Comparison of ENCODE assay signal across 14 mouse cellular contexts in genomic region chr2:43727693-43728092, GRCm38 (mm10). TPM values are rescaled to one million over a fixed set of nuclear protein-coding genes. Genes with fewer than 3 reads are reported as not detected.
DNase-seq lines count a peak whose midpoint lies in the region; ATAC-seq and TF ChIP-seq lines count a peak whose summit lies in the region.
"Had no signal": no experiment of that assay in that cellular context is flagged by ENCODE, and none has a peak within 500 bp of the region (broad histone marks: within the 10 kb centered on the region; RNA-seq: fewer than 3 reads in every experiment).

No protein-coding gene starts in this region.

- H3K27ac ChIP-seq in liver, adult 2 months (replicated peaks; ENCODE audit: insufficient read depth, low read depth, low read length), result no peak overlapping the region
- no peak overlapping the region for H3K27ac ChIP-seq in liver, embryonic 13.5 days
- H3K27ac ChIP-seq in small intestine, adult 2 months (ENCODE audit: insufficient read depth, low read depth, low read length), result peak overlapping the region; percentile 59; the same call in 1 of the 2 replicates
- H3K27ac ChIP-seq: stomach, embryonic 15.5 days had no signal

- TF ChIP-seq POLR2A in liver, adult 2 months (IDR thresholded peaks at IDR 0.05; ENCODE audit: extremely low read depth, insufficient read depth, low read length), result no peak
- no peak for TF ChIP-seq POLR2A in small intestine, adult 2 months (IDR thresholded peaks at IDR 0.05; ENCODE audit: low read depth, low read length)

- intact Hi-C loops in left cerebral cortex, postnatal 4 days (cut with DNase I), result loop anchor here (10.0 kb wide), 1 partner anchor 1257 kb away; no protein-coding TSS in a partner anchor

- no peaks in the 10 kb centered on the region for H3K27me3 ChIP-seq in liver, adult 2 months (ENCODE audit: control insufficient read depth, insufficient read depth, low read length)
- peaks cover 4% of the 10 kb centered on the region; the same call in 1 of the 2 replicates for H3K27me3 ChIP-seq in G1E (ENCODE audit: insufficient read depth, low read length)
- no peaks in the 10 kb centered on the region for H3K27me3 ChIP-seq in liver, embryonic 13.5 days
- H3K27me3 ChIP-seq in small intestine, adult 2 months (ENCODE audit: control insufficient read depth, insufficient read depth, low read length), result no peaks in the 10 kb centered on the region; the same call in 1 of the 2 replicates
- H3K27me3 ChIP-seq: CH12.LX; stomach, embryonic 15.5 days had no signal

- H3K4me3 ChIP-seq in liver, adult 2 months (ENCODE audit: insufficient read depth, low read depth, low read length), result no peak overlapping the region
- H3K4me3 ChIP-seq in G1E (ENCODE audit: low read depth, low read length), result peak overlapping the region; percentile 38; the same call in 1 of the 2 replicates
- peak overlapping the region; percentile 21 for H3K4me3 ChIP-seq in liver, embryonic 13.5 days (replicated peaks)
- no peak overlapping the region for H3K4me3 ChIP-seq in small intestine, adult 2 months (ENCODE audit: low read depth, low read length)
- H3K4me3 ChIP-seq: erythroblast, embryonic 14.5 days; stomach, embryonic 15.5 days had no signal

- no peaks in the 10 kb centered on the region for H3K36me3 ChIP-seq in liver, adult 2 months (ENCODE audit: control insufficient read depth, insufficient read depth, low read length)
- H3K36me3 ChIP-seq in G1E (replicated peaks), result no peaks in the 10 kb centered on the region
- no peaks in the 10 kb centered on the region for H3K36me3 ChIP-seq in liver, embryonic 13.5 days
- no peaks in the 10 kb centered on the region for H3K36me3 ChIP-seq in small intestine, adult 2 months (ENCODE audit: control insufficient read depth, insufficient read depth, low read length)
- H3K36me3 ChIP-seq: stomach, embryonic 15.5 days had no signal

- H3K4me1 ChIP-seq in liver, adult 2 months (ENCODE audit: control insufficient read depth, insufficient read depth, low read length), result no peaks in the 10 kb centered on the region
- H3K4me1 ChIP-seq in G1E (ENCODE audit: insufficient read depth, low read depth, low read length), result peaks cover 31% of the 10 kb centered on the region
- H3K4me1 ChIP-seq in liver, embryonic 13.5 days (replicated peaks), result 0 out of 2 replicates have a peak, but pooled peaks cover 3% of the 10 kb centered on the region
- no peaks in the 10 kb centered on the region for H3K4me1 ChIP-seq in small intestine, adult 2 months (ENCODE audit: control insufficient read depth, insufficient read depth, insufficient read length, low read length)
- H3K4me1 ChIP-seq: stomach, embryonic 15.5 days had no signal

- H3K9ac ChIP-seq in liver, adult 2 months (ENCODE audit: low read depth, low read length), result no peak overlapping the region
- no peak overlapping the region for H3K9ac ChIP-seq in liver, embryonic 13.5 days
- H3K9ac ChIP-seq: stomach, embryonic 15.5 days had no signal

- ATAC-seq in G1E (ENCODE audit: extremely low read depth, insufficient number of reproducible peaks, low FRiP score, poor library complexity, severe bottlenecking), result peak; percentile 43; the same call in 1 of the 2 replicates
- no peak for ATAC-seq in liver, embryonic 13.5 days (ENCODE audit: low read depth)

- no peak for TF ChIP-seq CTCF in liver, adult 2 months (IDR thresholded peaks at IDR 0.05; ENCODE audit: low read depth, low read length)
- TF ChIP-seq CTCF in G1E (IDR thresholded peaks at IDR 0.05; ENCODE audit: low read depth, low read length), result no peak
- no peak for TF ChIP-seq CTCF in small intestine, adult 2 months (IDR thresholded peaks at IDR 0.05; ENCODE audit: extremely low read depth, insufficient read length, insufficient replicate concordance, low read depth, low read length)

- no peaks in the 10 kb centered on the region for H3K79me2 ChIP-seq in liver, adult 2 months (ENCODE audit: control insufficient read depth, insufficient read depth, low read length)

- DNase-seq in liver, adult 2 months (ENCODE audit: extremely low read depth, low read depth, low spot score), result peak; percentile 21
- DNase-seq in liver (no peak), G1E (ENCODE audit: low spot score) (no peak)
- no peak for DNase-seq in liver, embryonic 13.5 days
- DNase-seq in frontal cortex, postnatal 14 days (ENCODE audit: low spot score in 2 of 2), result no peak
- DNase-seq in left cerebral cortex, postnatal 4 days, result no peak
- no peak for DNase-seq in layer of hippocampus, adult 8-10 months (ENCODE audit: low spot score in 2 of 2)
- DNase-seq: kidney, postnatal 4 days; lung, postnatal 10 days had no signal

- peak overlapping the region; percentile 45 for H3K4me2 ChIP-seq in liver, embryonic 13.5 days
- H3K4me2 ChIP-seq: heart, embryonic 11.5 days; stomach, embryonic 15.5 days had no signal

- no peaks in the 10 kb centered on the region for H3K9me3 ChIP-seq in G1E (replicated peaks)
- H3K9me3 ChIP-seq in liver, embryonic 13.5 days (replicated peaks), result no peaks in the 10 kb centered on the region
- H3K9me3 ChIP-seq: stomach, embryonic 15.5 days had no signal

- WGBS in liver, adult 2 months, result 67% methylated on average over 8 of the region's 8 CpGs
- WGBS in liver, embryonic 13.5 days (ENCODE audit: insufficient replicate concordance), result 22% methylated on average over 8 of the region's 8 CpGs
- WGBS in small intestine, adult 2 months, result 56% methylated on average over 8 of the region's 8 CpGs

RNA-seq across cellular contexts. Expression of gene Arhgap15, which starts 20.9 kb away (rescaled TPM):
- total RNA-seq in liver, adult 2 months (2014; rRNA removed), result 2.4 and 2.7 TPM in 2 replicates
- polyA plus RNA-seq in liver, adult 2 months (2012; rRNA removed), result 0.06 and 0.12 TPM in 2 replicates
- total RNA-seq in G1E (2014; fragmentation: Nextera tagmentation), result 47.4 and 56.4 TPM in 2 replicates
- 38.3 and 39.8 TPM in 2 replicates for total RNA-seq in G1E (2017)
- polyA plus RNA-seq in G1E (2012), result 0.89 and 0.95 TPM in 2 replicates
- 4.5 and 6.1 TPM in 2 replicates for polyA plus RNA-seq in liver, embryonic 13.5 days (2015; fragmentation: Nextera tagmentation; extraction: Ambion mirVana)
- 0.18 and 0.20 TPM in 2 replicates for polyA plus RNA-seq in small intestine, adult 2 months (2012; rRNA removed)
- total RNA-seq in left cerebral cortex, postnatal 4 days (2021), result 1 to 10 TPM; 2.1 to 2.6 TPM
- 10 to 100 TPM in 1 of 4 experiments, 1 to 10 TPM in 3; 6.6 to 10.0 (median 8.7) TPM for total RNA-seq in layer of hippocampus, adult 8-10 months (2022)

Comparison
In these comparisons a context has a peak if more than half of its experiments do, and no peak if none do; other contexts are left out.
1. H3K4me3 ChIP-seq: peak in G1E (single experiment) and liver, embryonic 13.5 days (single experiment); none in liver, adult 2 months (single experiment) and small intestine, adult 2 months (single experiment).